Mouse (Mus musculus) lung, postnatal 0 days (tissue): ENCODE measurements at regions not wholly inside any gene's neighbourhood (a gene's known extent, or its start where the extent isn't known, plus 50 kb on each side); places are given as distances from the start of the nearest gene placed in this dataset.

Experiments used
- ATAC-seq: fragments of 200-750 bp; cut with Nextera tagmentation; 2 replicates; pipeline ENCODE4 v1.8.0; 2017; ENCODE audit warnings: moderate library complexity
- DNase-seq: peaks from one replicate; pipeline ENCODE4 v3.0.0-alpha.2; 2016; ENCODE audit warnings: low spot score
- H3K27ac ChIP-seq: fragments of 300-500 bp; sonication (generic); 2 replicates; pipeline ENCODE4 v1.5.1; 2014; ENCODE audit warnings: antibody characterized with exemption, mild to moderate bottlenecking, low read length, mixed read lengths
- H3K27me3 ChIP-seq: fragments of 300-500 bp; sonication (generic); replicated peaks from 2 replicates; pipeline ENCODE4 v1.6.1; 2014; ENCODE audit warnings: low read length, mixed read lengths; ENCODE audit not compliant: insufficient read depth
- H3K36me3 ChIP-seq: fragments of 300-500 bp; sonication (generic); 2 replicates; pipeline ENCODE4 v1.6.1; 2014; ENCODE audit warnings: low read length, mixed read lengths; ENCODE audit not compliant: insufficient read depth
- H3K4me1 ChIP-seq: fragments of 300-500 bp; sonication (generic); 2 replicates; pipeline ENCODE4 v1.6.1; 2014; ENCODE audit warnings: antibody characterized with exemption, low read depth, low read length, mixed read lengths; ENCODE audit not compliant: insufficient read depth
- H3K4me2 ChIP-seq: fragments of 300-500 bp; sonication (generic); replicated peaks from 2 replicates; pipeline ENCODE4 v1.6.1; 2014; ENCODE audit warnings: low read depth, mild to moderate bottlenecking, low read length, moderate library complexity, mixed read lengths
- H3K4me3 ChIP-seq: fragments of 300-500 bp; sonication (generic); 2 replicates; pipeline ENCODE4 v1.5.1; 2014; ENCODE audit warnings: low read depth, low read length
- H3K9ac ChIP-seq: fragments of 300-500 bp; sonication (generic); replicated peaks from 2 replicates; pipeline ENCODE4 v1.6.1; 2014; ENCODE audit warnings: low read depth, mild to moderate bottlenecking
- H3K9me3 ChIP-seq: fragments of 300-500 bp; sonication (generic); 2 replicates; pipeline ENCODE4 v1.6.1; 2016; ENCODE audit warnings: low read length, mixed read lengths
- CTCF ChIP-seq: IDR thresholded peaks from 2 replicates; pipeline ENCODE4 v1.5.1; 2016; ENCODE audit warnings: antibody characterized with exemption, mild to moderate bottlenecking
- EP300 ChIP-seq: IDR thresholded peaks from 2 replicates; pipeline ENCODE4 v1.6.1; 2016; ENCODE audit warnings: antibody characterized with exemption, mild to moderate bottlenecking, control low read depth
- WGBS: fragments of 180-500 bp; shearing (Covaris S2); extraction: QIAGEN DNeasy Blood & Tissue Kit; methylation state at CpG from one replicate; pipeline ENCODE4 v1.1.7; 2014; 5-methylcytosine and 5-hydroxymethylcytosine counted together

- Histone ChIP-seq H3K4me3 (no peak overlapping the region), H3K4me1 (no peaks in the 10 kb centered on the region), H3K9ac (no peak overlapping the region), H3K27me3 (no peaks in the 10 kb centered on the region), H3K36me3 (no peaks in the 10 kb centered on the region), H3K27ac (no peak overlapping the region), H3K4me2 (no peak overlapping the region), H3K9me3 (no peaks in the 10 kb centered on the region)
- DNase-seq (no peak), ATAC-seq (no peak)
- WGBS, result 59% methylated on average over 8 of the region's 8 CpGs
- TF ChIP-seq CTCF (no peak), EP300 (no peak)
These were observed 259.0 kb downstream of the Trim52 start for GRCm38 (mm10) chr14:106364767-106365623.

- H3K4me2 ChIP-seq, result no peak overlapping the region
- DNase-seq (no peak), ATAC-seq (no peak)
- no peak overlapping the region for H3K9ac ChIP-seq
- no peaks in the 10 kb centered on the region for H3K27me3 ChIP-seq
- no peak overlapping the region for H3K4me3 ChIP-seq
- H3K27ac ChIP-seq, result no peak overlapping the region
- H3K9me3 ChIP-seq, result no peaks in the 10 kb centered on the region
- no peaks in the 10 kb centered on the region for H3K4me1 ChIP-seq
- no peak for TF ChIP-seq EP300
- TF ChIP-seq CTCF, result no peak
- no peaks in the 10 kb centered on the region for H3K36me3 ChIP-seq
- 30% methylated on average over 3 of the region's 3 CpGs for WGBS
These were observed 259.7 kb downstream of the Trim52 start for GRCm38 (mm10) chr14:106365624-106366118.

- Histone ChIP-seq H3K27me3 (no peaks in the 10 kb centered on the region), H3K9ac (no peak overlapping the region), H3K4me2 (no peak overlapping the region), H3K27ac (no peak overlapping the region), H3K9me3 (no peaks in the 10 kb centered on the region), H3K36me3 (no peaks in the 10 kb centered on the region), H3K4me3 (no peak overlapping the region), H3K4me1 (no peaks in the 10 kb centered on the region)
- no peak for DNase-seq
- 47% methylated on average over 1 of the region's 1 CpGs for WGBS
- TF ChIP-seq EP300, result no peak
- TF ChIP-seq CTCF, result no peak
- ATAC-seq, result no peak
These were observed 267.5 kb downstream of the Trim52 start for GRCm38 (mm10) chr14:106373451-106373850.

- H3K4me3 ChIP-seq, result no peak overlapping the region
- H3K9me3 ChIP-seq, result no peaks in the 10 kb centered on the region
- H3K27ac ChIP-seq, result no peak overlapping the region
- H3K4me2 ChIP-seq, result no peak overlapping the region
- no peaks in the 10 kb centered on the region for H3K36me3 ChIP-seq
- TF ChIP-seq CTCF, result no peak
- TF ChIP-seq EP300, result no peak
- ATAC-seq, result no peak
- no peaks in the 10 kb centered on the region for H3K4me1 ChIP-seq
- WGBS, result 61% methylated on average over 4 of the region's 4 CpGs
- DNase-seq, result no peak
- H3K9ac ChIP-seq, result no peak overlapping the region
- no peaks in the 10 kb centered on the region for H3K27me3 ChIP-seq
These were observed 273.6 kb downstream of the Trim52 start for GRCm38 (mm10) chr14:106379645-106380044.

GRCm38 (mm10) chr14:106387671-106388070 is 281.7 kb downstream of the Trim52 start:
- no peaks in the 10 kb centered on the region for H3K9me3 ChIP-seq
- H3K27ac ChIP-seq, result no peak overlapping the region
- DNase-seq (no peak), ATAC-seq (no peak)
- H3K4me3 ChIP-seq, result no peak overlapping the region
- TF ChIP-seq CTCF (no peak), EP300 (no peak)
- H3K36me3 ChIP-seq, result no peaks in the 10 kb centered on the region
- no peaks in the 10 kb centered on the region for H3K4me1 ChIP-seq
- H3K27me3 ChIP-seq, result no peaks in the 10 kb centered on the region
- 56% methylated on average over 3 of the region's 3 CpGs for WGBS
- no peak overlapping the region for H3K4me2 ChIP-seq
- no peak overlapping the region for H3K9ac ChIP-seq

- Histone ChIP-seq H3K9ac (no peak overlapping the region), H3K4me1 (no peaks in the 10 kb centered on the region), H3K27ac (no peak overlapping the region), H3K4me3 (no peak overlapping the region), H3K9me3 (no peaks in the 10 kb centered on the region), H3K4me2 (no peak overlapping the region), H3K36me3 (no peaks in the 10 kb centered on the region), H3K27me3 (no peaks in the 10 kb centered on the region)
- DNase-seq, result no peak
- 54% methylated on average over 9 of the region's 9 CpGs for WGBS
- TF ChIP-seq EP300, result no peak
- TF ChIP-seq CTCF, result no peak
- no peak for ATAC-seq
These were observed 284.5 kb downstream of the Trim52 start for GRCm38 (mm10) chr14:106390546-106390945.
